Mouse (Mus musculus) embryonic facial prominence, embryonic 12.5 days (tissue): ENCODE results near the gene Wee1. TPM values are rescaled to one million over a fixed set of nuclear protein-coding genes. Genes with fewer than 3 reads are reported as not detected.

Source experiments
- ATAC-seq: fragments of 200-750 bp; cut with Nextera tagmentation; 2 replicates; pipeline ENCODE4 v1.8.0; 2017; ENCODE audit not compliant: insufficient number of reproducible peaks, insufficient read depth, low FRiP score, low TSS enrichment
- H3K27ac ChIP-seq: fragments of 300-500 bp; sonication (generic); 2 replicates; pipeline ENCODE4 v1.5.1; 2016; ENCODE audit warnings: mild to moderate bottlenecking
- H3K27me3 ChIP-seq: fragments of 300-500 bp; sonication (generic); 2 replicates; pipeline ENCODE4 v1.6.1; 2016; ENCODE audit warnings: mild to moderate bottlenecking, moderate library complexity
- H3K36me3 ChIP-seq: fragments of 300-500 bp; sonication (generic); 2 replicates; pipeline ENCODE4 v1.6.1; 2016; ENCODE audit warnings: mild to moderate bottlenecking
- H3K4me1 ChIP-seq: fragments of 300-500 bp; sonication (generic); 2 replicates; pipeline ENCODE4 v1.6.1; 2016
- H3K4me2 ChIP-seq: fragments of 300-500 bp; sonication (generic); replicated peaks from 2 replicates; pipeline ENCODE4 v1.6.1; 2016; ENCODE audit warnings: mild to moderate bottlenecking, moderate library complexity
- H3K4me3 ChIP-seq: fragments of 300-500 bp; sonication (generic); 2 replicates; pipeline ENCODE4 v1.5.1; 2016; ENCODE audit warnings: mild to moderate bottlenecking
- H3K9ac ChIP-seq: fragments of 300-500 bp; sonication (generic); 2 replicates; pipeline ENCODE4 v1.6.1; 2016; ENCODE audit warnings: mild to moderate bottlenecking, moderate library complexity
- H3K9me3 ChIP-seq: fragments of 300-500 bp; sonication (generic); 2 replicates; pipeline ENCODE4 v1.6.1; 2016; ENCODE audit warnings: mild to moderate bottlenecking, moderate library complexity
- WGBS: fragments of 180-500 bp; shearing (Covaris S2); methylation state at CpG from one replicate; pipeline ENCODE4 v1.1.7; 2016; 5-methylcytosine and 5-hydroxymethylcytosine counted together
- polyA plus RNA-seq: library from polyadenylated mRNA; unstranded; fragments of >200 nt; fragmentation: Nextera tagmentation; extraction: Ambion mirVana; gene quantifications from 2 replicates; pipeline ENCODE4 v1.2.1, GENCODE M21; 2016

Wee1 gene
- polyA plus RNA-seq, 1 experiment from 2014 or later, result 42.4 TPM

DNA sequence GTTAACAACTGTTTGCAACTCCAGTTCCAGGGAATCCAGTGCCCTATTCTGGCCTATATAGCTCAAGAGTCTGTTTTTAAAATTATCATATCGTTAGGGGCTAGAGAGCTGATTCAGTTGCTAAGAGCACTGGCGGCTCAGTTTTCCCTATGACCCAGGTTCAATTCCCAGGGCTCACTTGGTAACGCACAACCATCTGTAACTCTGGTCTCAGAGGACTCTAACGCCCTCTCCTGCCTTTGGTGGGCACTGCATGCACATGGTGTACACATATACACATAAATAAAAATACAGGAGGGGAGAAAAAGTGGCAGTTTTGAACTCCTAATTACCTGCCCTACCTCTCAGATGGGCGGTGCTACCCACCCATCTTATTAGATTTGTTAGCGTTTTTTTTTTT lies 41.2 kb downstream of the Wee1 start:
- Histone ChIP-seq H3K9ac (no peak overlapping the region), H3K9me3 (no peaks in the 10 kb centered on the region), H3K4me3 (no peak overlapping the region), H3K4me1 (no peaks in the 10 kb centered on the region), H3K4me2 (no peak overlapping the region), H3K36me3 (no peaks in the 10 kb centered on the region), H3K27ac (no peak overlapping the region), H3K27me3 (no peaks in the 10 kb centered on the region)
- ATAC-seq, result no peak
- WGBS, result 84% methylated on average over 6 of the region's 6 CpGs

DNA sequence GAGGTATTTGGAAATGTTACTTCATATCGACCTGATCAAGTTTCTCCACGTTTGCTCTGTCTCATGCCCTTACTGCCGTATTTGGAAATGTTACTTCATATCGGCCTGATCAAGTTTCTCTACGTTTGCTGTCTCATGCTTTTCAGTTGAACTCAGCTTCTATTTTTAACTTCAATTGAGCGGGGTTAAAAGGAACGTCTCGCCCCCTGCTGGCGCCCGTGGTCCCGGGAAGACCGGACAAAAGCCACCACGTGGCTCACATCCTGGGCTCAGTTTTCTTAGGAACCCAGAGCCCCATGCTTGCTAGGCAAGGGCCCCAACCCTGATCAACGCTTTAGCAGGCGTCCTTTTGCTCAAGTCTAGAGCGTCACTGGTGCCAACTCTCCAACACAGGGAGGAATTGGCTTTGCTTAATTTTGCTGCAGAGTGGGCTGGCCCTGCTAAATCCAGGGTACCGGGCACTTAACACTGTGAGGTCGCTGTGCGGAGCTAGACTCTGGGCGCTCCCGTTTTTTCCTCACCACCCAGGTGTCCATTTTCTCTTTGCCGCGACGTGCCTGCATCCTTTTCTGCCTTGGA lies 42.3 kb downstream of the Wee1 start:
- no peaks in the 10 kb centered on the region for H3K9me3 ChIP-seq
- H3K27ac ChIP-seq, result peak overlapping the region; percentile 95
- peak overlapping the region; percentile 48 for H3K4me3 ChIP-seq
- H3K27me3 ChIP-seq, result no peaks in the 10 kb centered on the region
- under 1% methylated on average over 24 of the region's 24 CpGs for WGBS
- peak overlapping the region; percentile 65 for H3K9ac ChIP-seq
- no peaks in the 10 kb centered on the region for H3K4me1 ChIP-seq
- H3K4me2 ChIP-seq, result peak overlapping the region; percentile 78
- H3K36me3 ChIP-seq, result no peaks in the 10 kb centered on the region
- peak; percentile 80 for ATAC-seq

DNA sequence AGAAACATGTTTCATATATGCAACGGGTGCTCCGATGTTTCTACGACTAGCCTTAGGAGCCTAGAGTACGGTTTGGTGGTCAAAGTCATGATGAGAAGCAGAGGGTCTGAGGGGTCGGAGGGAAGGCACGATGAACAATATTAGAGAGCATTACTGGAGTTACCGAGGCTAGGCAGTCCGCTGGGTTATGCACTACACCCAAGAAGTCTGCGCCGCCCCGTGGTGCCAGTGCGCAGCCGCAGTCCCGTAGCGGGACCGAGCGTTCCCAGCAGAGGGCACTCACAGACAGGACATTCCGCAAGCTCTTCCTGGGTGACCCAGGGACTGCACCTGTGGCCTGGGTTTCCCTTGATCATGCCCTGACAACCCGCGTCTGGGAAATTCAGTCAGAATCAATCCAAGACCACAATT lies 42.9 kb downstream of the Wee1 start:
- Histone ChIP-seq H3K27me3 (no peaks in the 10 kb centered on the region), H3K9ac (peak overlapping the region; percentile 65), H3K4me1 (no peaks in the 10 kb centered on the region), H3K36me3 (no peaks in the 10 kb centered on the region), H3K27ac (peak overlapping the region; percentile 95), H3K4me2 (peak overlapping the region; percentile 78), H3K4me3 (peak overlapping the region; percentile 48), H3K9me3 (no peaks in the 10 kb centered on the region)
- peak; percentile 97 for ATAC-seq
- WGBS, result 1% methylated on average over 20 of the region's 20 CpGs

DNA sequence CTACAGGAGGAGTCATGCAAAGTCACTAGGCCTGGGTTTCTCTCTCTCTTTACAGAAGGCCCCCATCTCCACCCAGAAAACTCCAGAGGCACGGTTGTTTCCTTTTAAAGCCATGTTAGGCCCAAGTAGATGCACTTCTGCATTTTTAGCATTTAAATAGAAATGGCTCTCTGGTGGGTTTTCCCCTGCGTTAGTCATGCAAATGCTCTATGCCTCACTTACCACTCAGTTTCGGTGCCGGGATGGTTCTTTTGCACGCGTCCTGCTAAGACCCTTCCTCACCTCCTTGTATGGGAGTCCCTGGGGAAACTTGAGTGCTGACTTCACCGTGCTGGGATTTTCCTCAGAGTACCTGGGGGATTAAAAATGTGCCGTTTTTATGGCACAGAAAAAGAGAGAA lies 44.4 kb downstream of the Wee1 start:
- Histone ChIP-seq H3K4me3 (no peak overlapping the region), H3K27me3 (no peaks in the 10 kb centered on the region), H3K9ac (no peak overlapping the region), H3K4me2 (no peak overlapping the region), H3K36me3 (no peaks in the 10 kb centered on the region), H3K4me1 (no peaks in the 10 kb centered on the region), H3K9me3 (no peaks in the 10 kb centered on the region), H3K27ac (no peak overlapping the region)
- WGBS, result 67% methylated on average over 8 of the region's 8 CpGs
- ATAC-seq, result no peak

DNA sequence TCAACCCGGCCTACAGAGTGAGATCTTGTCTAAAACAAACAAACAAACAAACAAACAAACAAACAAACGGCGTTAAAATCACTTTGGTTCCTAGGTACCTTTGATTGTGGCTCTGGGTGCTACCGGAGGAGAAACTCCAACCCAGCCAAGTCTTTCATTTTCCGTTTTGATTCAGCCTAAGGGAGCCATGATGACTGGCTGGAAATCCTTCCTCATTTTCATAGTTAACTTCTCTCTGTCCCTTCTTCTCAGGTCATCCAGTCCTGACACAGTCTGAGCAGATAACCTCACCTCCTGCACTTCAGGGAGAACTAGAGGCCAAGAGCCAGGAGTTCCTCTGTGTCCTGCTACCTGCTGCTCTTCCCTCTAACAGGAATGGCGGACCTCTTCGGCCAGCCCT lies 57.4 kb downstream of the Wee1 start:
- Histone ChIP-seq H3K4me1 (no peaks in the 10 kb centered on the region), H3K9ac (no peak overlapping the region), H3K4me3 (no peak overlapping the region), H3K27ac (no peak overlapping the region), H3K27me3 (no peaks in the 10 kb centered on the region), H3K4me2 (no peak overlapping the region), H3K36me3 (no peaks in the 10 kb centered on the region), H3K9me3 (no peaks in the 10 kb centered on the region)
- ATAC-seq, result no peak
- WGBS, result 92% methylated on average over 7 of the region's 7 CpGs

DNA sequence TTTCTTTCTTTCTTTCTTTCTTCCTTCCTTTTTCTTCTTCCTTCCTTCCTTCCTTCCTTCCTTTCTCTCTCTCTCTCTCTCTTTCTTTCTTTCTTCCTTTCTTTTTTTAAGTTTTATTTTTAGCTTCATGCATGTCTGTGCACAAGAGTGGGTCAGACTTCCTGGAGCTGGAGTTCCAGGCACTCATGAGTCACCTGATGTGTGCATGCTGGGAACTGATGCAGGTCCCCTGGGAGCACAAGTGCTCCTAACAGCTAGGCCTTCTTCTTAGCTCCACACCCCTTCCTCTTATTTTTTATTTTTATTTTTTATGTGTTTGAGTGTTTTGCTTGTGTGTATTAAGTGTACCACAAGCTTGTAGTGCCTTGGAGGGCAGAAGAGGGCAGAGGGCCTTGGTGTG lies 58.8 kb downstream of the Wee1 start:
- Histone ChIP-seq H3K36me3 (no peaks in the 10 kb centered on the region), H3K27ac (no peak overlapping the region), H3K4me2 (no peak overlapping the region), H3K27me3 (no peaks in the 10 kb centered on the region), H3K4me1 (no peaks in the 10 kb centered on the region), H3K4me3 (no peak overlapping the region), H3K9ac (no peak overlapping the region), H3K9me3 (no peaks in the 10 kb centered on the region)
- ATAC-seq, result no peak

DNA sequence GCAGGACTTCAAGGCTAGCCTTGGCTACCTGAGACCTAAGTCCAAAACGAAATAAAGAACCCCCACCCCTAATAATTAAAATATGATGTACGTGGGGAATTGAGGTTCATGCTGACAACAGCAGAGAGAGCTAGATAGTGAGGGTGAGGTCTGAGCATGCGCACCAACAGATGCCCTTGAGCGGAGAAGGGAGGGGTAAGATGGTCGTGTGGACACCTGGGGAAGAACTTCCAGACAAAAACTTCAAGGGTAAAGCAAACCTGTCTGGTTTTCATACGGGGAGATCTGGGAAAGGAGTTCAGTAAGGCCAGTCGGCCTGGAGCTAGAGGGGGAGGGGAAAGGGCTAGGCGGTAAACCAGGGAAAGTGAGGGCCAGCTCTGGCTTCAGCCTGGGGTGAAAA lies 59.6 kb downstream of the Wee1 start:
- Histone ChIP-seq H3K36me3 (no peaks in the 10 kb centered on the region), H3K4me3 (no peak overlapping the region), H3K9ac (no peak overlapping the region), H3K27me3 (no peaks in the 10 kb centered on the region), H3K4me2 (no peak overlapping the region), H3K9me3 (no peaks in the 10 kb centered on the region), H3K4me1 (no peaks in the 10 kb centered on the region), H3K27ac (no peak overlapping the region)
- ATAC-seq, result no peak
- 57% methylated on average over 8 of the region's 8 CpGs for WGBS

DNA sequence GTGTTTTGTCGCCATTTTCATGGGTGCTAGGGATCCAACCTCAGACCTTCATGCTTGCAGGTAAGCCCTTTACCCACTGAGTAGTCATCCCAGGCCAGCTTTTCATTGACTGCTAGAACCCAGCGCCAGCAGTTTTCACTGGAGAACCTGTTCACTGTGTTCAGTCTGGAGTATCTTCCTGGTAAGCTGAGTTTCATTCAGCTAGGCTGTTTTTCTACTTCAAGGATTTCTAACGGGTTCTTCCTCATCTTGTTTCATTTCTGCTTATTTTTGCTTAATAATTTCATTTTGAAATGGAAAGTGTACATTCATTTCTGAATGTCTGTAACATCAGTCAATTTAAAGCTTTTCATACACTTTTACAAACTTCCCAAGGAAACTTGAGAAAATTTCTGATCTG lies 62.8 kb downstream of the Wee1 start:
- H3K4me3 ChIP-seq, result no peak overlapping the region
- no peaks in the 10 kb centered on the region for H3K36me3 ChIP-seq
- no peaks in the 10 kb centered on the region for H3K9me3 ChIP-seq
- H3K27ac ChIP-seq, result no peak overlapping the region
- 81% methylated on average over 3 of the region's 3 CpGs for whole genome bisulfite sequencing
- H3K9ac ChIP-seq, result no peak overlapping the region
- H3K27me3 ChIP-seq, result no peaks in the 10 kb centered on the region
- no peak for ATAC-seq
- no peak overlapping the region for H3K4me2 ChIP-seq
- no peaks in the 10 kb centered on the region for H3K4me1 ChIP-seq

DNA sequence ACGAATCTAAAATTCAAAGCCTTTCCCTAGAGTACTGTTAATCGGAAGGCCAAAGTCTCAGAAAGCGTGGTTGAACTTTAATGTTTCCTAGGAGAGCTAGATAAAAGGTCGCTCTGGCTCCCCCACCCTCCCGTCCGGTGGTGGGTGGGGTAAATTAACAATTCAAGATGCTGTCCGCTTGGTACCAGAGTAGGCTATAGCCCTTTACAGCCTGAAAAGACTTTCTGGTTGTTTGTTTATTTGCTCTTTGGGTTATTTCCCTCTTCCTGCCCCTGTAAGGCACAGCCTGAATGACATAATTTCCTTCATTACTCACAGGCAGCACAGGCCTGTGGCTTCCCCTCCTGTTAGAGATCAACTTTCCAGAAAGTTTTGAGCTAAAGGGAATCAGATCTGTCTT lies 68.1 kb downstream of the Wee1 start:
- H3K9me3 ChIP-seq, result no peaks in the 10 kb centered on the region
- H3K27me3 ChIP-seq, result no peaks in the 10 kb centered on the region
- no peak overlapping the region for H3K4me2 ChIP-seq
- peak overlapping the region; percentile 47; the same call in 1 of the 2 replicates for H3K27ac ChIP-seq
- H3K4me1 ChIP-seq, result peaks cover 5% of the 10 kb centered on the region; the same call in 1 of the 2 replicates
- H3K36me3 ChIP-seq, result no peaks in the 10 kb centered on the region
- WGBS, result 60% methylated on average over 7 of the region's 7 CpGs
- no peak overlapping the region for H3K4me3 ChIP-seq
- ATAC-seq, result no peak
- no peak overlapping the region for H3K9ac ChIP-seq

Other genes starting within 250 kb of the Wee1 start
- 42.0 and 51.4 TPM in 2 replicates for gene Dennd5a, start 161.6 kb upstream of the Wee1 start, polyA plus RNA-seq
- gene Tmem41b, start 135.1 kb upstream of the Wee1 start, polyA plus RNA-seq, result 73.5 and 74.8 TPM in 2 replicates
- 42.4 and 45.1 TPM in 2 replicates for gene Ipo7, start 103.8 kb upstream of the Wee1 start, polyA plus RNA-seq
- 19.3 and 21.8 TPM in 2 replicates for gene Zfp143, start 60.8 kb upstream of the Wee1 start, polyA plus RNA-seq
- gene Swap70, start 99.7 kb downstream of the Wee1 start, polyA plus RNA-seq, result 33.2 and 34.4 TPM in 2 replicates